Mouse (Mus musculus): ENCODE results near the gene Zbtb18.

DNA sequence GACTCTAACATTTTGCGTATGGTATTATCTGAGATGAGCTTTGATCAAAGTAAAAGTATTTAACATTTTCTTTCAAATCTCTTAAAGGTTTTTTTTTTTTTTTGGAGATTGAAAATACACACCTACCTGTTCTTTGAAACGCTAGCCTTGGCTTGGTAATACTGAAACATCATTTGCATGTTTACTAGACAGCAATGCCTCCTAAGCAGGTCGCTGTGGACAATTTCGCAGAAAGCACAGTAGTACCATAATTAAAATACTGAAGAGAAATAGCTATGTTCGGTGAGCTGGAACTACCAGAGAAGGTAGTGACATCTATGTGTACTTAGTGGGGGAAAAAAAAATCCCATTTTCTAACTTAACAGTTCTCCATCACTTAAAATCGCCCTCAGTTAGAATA, 12.3 kb downstream of the Zbtb18 start:
- TF ChIP-seq CTCF (IDR thresholded peaks at IDR 0.05; ENCODE audit: insufficient read depth, low read depth, low read length) (no peak), POLR2A (IDR thresholded peaks at IDR 0.05; ENCODE audit: insufficient read depth, low read depth, low read length) (no peak)

Data from olfactory bulb, adult 2 months (tissue).